Mouse (Mus musculus): ENCODE data around the gene Hbq1b.

- TF ChIP-seq POLR2A (IDR thresholded peaks at IDR 0.05; ENCODE audit: insufficient read depth, low read depth, low read length), result no peak
- TF ChIP-seq CTCF (IDR thresholded peaks at IDR 0.05; ENCODE audit: insufficient read depth, low read depth, low read length), result no peak
Observed at GRCm38 (mm10) chr11:32266194-32266593, 20.6 kb upstream of the Hbq1b start.

Measured in olfactory bulb, adult 2 months (tissue).